Mouse (Mus musculus): ENCODE results near the gene Zbtb21.
"Not testable (repeated sequence)": the region's sequence is repeated elsewhere in the genome, so short reads cannot be mapped to it uniquely, and the experiment has no call there.

Gene Zbtb21

DNA sequence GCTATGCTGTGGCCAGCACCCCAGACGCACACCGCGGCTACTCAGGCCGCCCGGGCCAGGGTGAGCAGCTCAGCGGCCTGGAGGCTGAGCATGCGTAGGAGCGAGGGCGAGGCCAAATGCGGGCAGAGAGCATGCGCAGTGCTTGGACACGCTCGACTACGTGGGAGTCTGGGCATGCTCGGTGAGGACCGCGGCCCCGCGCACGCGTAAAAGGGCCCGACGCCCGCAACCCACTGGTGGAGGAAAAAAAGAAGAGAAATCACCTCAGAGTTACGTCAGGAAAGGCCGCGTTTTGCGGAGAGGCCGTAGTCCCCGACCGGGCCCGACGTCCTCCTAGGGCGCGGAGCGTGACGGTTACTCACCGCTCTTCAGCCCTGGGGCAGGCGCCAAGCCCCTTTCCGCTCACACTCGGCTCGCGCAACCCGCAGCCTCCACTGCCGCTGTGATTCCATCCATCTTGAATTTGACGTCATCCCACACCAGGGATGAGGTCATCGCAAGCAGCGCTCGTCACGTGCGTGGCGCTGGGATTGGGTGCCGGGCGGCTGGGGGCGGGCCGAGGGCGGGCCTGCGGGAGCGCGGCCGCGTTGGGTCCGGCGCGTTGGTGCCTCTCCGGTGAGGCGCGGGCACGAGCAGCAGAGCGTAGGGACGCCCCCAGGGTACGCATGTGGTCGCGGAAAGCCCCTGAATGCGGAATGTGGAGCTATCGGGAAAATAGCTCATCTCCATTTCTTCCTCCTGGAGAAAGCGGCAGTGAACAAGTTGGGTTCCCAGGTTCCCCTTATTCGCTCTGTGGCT, at the start of gene Zbtb21, which contains the start of gene C2cd2:
Zbtb21 (minus strand) TSS at position 472 of the 798 bp plus-strand sequence.
C2cd2 (minus strand) TSS at position 448 of the 798 bp plus-strand sequence.
- DNase-seq (ENCODE audit: low read depth, low spot score), result peak; percentile 98

DNA sequence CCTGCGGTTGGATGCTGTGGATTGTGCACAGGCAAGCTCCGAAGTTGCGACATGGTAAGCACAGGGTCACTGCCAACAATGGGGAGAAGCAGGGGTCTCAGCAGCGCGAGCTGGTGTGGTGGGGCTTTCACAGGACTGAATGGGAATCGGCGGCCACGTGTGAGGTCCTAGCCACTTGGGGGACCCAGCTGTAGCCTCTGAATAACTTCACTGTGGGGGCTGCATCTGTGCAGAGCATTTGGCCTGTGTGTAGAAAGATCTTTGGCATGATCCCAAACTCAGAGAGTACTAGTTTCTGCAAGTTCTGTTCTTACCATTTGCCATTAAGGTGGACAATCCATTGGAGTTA, 34.9 kb upstream of the Zbtb21 start:
- DNase-seq (ENCODE audit: low read depth, low spot score), result not testable (repeated sequence)

DNA sequence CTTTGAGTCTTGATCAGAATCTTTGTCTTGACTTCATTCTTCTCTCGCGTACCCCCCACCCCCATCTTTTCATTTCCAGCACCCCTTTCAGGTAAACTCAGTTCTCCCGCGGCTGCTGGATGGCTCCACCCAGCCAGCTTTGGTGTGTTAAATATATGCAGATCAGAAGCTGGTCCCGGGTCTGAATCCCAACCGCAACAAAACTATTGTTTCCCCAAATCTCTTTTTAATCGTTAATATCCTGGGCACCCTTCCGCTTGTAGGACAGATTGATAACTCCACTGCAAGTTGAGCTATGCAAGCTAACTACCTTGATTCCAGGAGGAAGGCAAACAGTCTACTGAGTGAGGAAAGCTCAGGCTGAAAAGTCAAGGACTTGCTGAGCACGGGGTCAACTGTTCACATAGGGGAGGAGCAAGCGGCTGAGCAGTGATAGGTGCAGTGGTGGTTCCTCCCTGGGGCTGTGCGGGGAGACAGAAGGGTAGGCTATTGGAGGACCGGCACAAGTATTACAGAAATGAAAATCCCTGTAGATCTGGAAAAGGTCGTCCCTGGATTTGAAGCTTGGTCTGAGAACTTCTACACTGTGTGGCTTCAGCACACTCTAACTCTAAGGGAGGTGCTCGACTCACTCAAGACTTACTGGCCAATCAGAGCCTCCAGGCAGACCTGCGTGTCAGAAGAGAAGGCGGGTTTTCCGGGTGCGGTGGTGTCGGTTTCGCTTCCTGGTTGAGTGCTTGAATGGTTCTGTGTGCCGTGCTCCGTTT, 34.4 kb upstream of the Zbtb21 start, which contains the start of gene B230307C23Rik:
B230307C23Rik (plus strand) TSS at position 700 of the 767 bp plus-strand sequence.
- peak; percentile 56 for DNase-seq (ENCODE audit: low read depth, low spot score)

DNA sequence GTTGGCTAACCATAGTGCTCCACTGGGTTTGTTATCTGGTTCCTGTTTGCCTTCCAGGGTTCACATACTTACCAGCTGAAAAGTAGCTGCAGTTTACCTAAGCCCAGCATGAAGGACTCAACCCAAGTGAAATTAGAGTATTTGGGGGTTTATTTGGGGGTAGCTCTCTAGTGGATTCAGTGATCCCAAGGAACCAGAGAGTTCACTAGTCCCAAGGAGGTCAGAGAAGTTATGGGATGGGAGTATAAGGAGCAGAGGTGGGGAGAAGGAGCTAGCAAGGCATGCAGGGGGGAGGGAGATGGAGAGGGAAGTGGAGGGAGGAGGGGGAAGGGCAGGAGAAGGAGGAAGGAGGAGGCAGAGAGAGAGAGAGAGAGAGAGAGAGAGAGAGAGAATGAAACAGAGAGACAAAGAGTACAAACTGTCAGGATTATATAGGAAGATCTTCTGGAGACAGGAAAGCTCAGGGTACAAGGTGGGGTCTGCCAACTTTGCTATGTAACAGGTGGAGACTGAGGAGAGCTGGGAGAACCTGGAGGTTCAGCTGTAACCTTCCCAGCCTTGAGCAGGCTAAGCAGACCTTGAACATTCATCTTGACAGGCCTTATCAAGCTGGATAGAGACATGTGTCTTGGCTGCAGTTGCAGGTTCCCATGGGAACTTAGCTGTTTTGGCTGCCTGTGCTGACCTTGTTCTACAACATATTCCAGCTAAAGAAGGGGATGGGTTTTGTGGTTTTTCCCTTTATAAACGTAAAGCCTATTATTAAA, 33.6 kb upstream of the Zbtb21 start:
- DNase-seq (ENCODE audit: low read depth, low spot score), result no peak

DNA sequence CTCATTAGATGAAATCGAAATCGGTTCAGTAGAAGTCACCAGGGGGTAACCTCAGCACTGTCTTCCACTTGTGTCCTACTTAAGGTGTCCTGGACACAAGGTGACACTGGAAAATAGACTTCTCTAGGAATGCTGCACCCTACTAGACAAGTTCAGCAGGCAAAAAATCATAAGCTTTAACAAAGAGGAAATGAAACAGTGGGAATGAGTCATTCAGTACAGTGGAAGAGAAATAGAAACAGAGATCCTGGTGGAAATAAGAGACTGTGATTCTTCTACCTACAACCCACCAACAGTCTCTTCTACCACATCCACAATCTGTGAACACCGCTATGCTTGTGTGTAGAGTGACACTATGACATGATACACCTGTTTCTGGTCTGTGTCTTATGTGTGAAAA, 30.1 kb upstream of the Zbtb21 start:
- DNase-seq (ENCODE audit: low read depth, low spot score), result not testable (repeated sequence)

DNA sequence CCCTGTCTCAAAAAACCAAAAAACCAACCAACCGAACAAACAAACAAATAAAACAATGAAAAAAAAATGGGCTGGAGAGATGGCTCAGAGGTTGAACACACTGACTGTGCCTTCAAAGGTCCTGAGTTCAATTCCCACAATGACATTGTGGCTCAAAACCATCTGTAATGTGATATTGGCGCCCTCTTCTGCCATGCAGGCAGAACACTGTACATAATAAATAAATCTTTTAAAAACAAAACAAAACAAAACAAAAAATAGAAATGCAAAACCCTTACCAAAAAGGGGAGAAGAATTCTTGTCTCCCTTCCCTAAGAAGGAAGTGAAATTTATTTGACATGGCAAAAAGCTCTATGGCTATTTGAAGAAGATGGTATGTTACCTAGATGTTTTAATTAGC, 29.1 kb upstream of the Zbtb21 start:
- no peak for DNase-seq (ENCODE audit: low read depth, low spot score)

DNA sequence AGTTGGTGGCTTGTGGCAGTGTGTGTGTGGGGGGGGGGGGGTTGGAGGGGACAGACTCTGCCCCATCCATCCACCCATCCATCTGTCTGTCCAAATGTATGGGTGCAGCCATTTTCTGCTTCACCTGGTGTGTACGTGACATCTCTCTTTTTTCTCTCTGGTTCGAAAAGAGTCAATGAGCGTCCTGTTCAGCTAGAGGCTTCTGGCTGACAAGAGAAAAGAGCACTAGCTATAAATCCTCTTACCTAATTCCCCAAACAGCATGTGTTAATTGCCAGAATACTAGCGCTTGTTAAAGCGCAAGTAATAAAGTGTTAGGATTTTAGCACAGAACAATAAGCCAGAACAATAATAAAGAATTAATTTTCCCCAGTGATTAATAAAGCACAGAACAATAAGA, 22.2 kb upstream of the Zbtb21 start:
- no peak for DNase-seq (ENCODE audit: low read depth, low spot score)

DNA sequence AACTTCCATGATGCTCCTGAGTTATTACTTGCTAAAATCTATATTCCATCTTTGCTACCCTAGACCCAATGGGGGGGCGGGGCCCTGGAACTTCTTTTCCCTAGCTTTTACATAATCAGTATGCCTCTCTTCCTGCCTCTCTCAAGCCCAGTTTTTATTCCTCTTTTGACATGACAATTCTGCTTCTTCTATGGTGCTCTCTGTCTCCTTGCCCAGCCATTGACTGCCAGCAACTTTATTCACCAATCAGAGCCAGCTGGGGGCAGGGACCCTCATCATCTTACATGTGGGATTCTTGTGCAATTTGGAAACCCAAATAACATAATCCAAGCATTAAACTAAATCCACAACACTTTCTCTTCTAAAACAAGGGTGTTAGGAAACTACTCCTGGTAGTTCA, 18.9 kb upstream of the Zbtb21 start:
- no peak for DNase-seq (ENCODE audit: low read depth, low spot score)

DNA sequence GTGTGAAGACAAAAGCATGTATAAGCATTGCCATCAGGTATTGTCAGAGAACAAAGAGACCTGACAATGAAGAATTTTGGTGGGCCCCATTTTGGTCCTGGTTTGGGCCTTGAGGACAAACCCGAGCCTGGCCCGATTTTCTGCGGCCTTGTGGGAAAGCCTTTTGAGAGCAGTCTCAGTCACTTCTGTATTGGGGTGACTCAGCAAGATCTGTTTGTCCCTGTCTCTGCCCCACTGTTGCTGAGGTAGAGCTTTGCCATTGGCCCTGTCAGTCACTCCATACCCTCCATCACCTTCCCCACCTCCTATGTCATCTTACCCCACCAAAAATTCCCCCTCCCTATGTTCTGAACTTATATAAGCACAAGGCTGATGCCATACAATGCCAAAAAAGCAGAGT, 15.3 kb upstream of the Zbtb21 start:
- DNase-seq (ENCODE audit: low read depth, low spot score), result no peak

DNA sequence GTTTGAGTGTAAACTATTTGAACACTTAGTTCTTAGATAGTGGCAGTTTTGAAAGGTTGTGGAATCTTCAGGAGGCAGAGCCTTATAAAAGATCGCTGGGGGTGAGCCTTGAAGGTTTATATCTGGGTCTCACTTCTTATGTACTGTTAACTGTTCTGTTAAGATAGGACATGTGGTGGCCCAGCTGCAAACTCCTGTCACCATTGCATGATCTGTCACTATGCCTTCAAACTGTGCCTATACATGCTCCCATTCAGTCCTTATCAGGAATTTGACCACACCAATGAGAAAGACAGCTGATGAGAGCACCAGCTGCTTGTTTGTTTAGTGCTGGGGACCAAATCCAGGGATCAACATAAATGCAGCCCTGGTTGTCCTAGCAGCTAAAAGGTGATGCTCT, 14.9 kb upstream of the Zbtb21 start:
- no peak for DNase-seq (ENCODE audit: low read depth, low spot score)

DNA sequence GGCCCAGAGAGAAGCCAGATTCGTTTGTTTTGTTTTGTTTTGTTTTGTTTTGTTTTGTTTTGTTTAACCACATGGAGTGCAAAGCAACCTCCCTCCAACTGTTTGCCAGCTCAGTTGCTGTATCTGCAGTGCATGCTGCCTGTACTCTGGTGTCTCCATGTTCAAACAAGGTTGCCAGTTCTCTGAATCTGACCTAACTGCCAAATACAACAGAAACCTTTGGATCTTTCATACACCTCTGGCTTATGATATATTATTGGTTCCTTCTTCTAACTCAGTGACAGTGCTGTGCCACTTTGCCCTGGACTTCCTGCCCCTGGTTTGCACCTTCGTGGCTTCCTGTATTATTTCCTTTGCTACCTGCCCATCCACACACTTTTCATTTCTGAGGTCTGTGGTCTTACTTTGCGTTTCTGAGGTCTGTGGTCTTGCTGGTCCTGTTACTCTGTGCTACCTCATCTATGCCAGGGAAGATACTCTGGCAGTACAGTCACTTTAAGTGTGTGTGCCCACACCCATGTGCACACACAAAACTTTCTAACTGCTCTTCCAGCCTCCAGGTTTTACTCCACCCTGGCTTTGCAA, 1.6 kb upstream of the Zbtb21 start:
- DNase-seq (ENCODE audit: low read depth, low spot score), result no peak

DNA sequence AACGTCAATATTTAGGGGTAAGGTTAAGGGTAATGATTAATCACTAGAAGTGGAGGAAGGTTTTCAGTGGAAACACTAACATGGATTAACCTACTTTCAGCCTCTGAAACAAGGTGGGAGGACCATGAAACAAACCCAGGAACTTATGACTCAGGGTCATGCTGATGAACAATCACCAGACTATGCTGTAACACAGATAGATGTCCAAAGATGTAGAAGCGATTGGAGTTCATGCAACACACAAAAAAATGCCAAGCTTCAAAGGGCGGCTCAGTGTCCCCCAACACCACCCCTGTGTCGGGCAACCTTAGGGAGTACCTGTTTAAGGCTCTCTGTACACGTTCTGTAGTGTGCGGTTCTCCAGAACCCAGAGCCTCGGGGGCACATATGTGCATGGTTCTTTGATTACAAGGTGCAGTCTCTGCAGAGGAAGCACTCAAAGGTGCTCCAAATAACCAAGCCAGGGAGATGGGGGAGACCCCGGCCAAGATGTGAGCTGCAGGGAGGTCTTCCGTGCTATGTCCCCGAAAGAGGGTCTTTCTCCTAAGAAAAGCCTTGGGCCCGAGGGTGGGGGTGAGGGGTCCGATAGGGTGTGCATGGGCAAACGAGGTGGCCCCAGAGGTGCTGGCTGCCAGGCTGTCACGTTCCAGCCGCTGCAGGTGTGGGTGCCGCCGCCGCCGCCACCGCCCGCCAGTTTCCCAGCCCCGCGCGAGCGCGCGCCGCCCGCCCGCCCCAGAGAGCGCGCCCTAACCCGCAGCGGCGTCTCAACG, 856 bp downstream of the Zbtb21 start:
- DNase-seq (ENCODE audit: low read depth, low spot score), result no peak

DNA sequence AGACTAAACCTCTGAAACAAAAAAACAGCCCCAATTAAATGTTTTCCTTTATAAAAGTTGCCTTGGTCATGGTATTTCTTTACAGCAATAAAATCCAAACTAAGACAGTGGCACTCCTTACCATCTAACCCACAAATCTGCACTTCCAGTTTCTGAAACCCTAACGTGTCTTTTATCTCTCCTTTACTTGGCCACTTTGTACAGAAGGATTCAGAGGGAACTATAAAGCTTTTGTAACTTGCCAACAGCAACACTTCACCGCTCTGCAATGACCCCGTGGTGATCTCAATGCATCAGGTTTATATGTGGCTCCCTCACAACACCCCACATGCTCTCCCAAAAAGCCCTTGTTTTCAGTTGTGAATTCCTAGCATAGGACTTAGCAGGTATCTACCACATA, 2.1 kb downstream of the Zbtb21 start:
- DNase-seq (ENCODE audit: low read depth, low spot score), result no peak

DNA sequence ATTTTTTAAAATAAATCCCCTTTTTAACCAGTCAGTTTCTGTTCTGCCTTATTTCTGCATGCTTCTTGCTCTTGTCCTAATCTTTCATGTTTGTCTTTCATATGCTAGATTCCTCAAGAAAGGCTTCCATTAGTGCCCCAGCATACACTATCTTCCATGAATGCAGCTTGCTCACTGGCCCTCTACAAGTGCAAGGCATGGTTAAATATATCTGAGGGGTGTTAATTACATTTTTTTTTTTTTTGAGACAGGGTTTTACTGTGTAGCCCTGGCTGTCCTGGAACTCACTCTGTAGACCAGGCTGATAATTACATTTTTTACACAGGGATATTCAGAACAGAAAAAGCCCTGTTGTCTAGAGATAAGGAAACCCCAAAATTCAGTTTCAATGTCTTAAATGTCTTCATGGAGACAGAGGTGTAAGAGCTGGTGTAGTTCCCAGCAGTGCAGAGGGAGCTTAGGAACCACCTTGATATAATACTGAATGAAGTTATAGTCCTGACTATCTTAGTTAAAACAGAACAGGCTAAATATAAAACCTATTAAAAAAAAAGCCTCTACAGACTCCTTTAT, 3.9 kb downstream of the Zbtb21 start:
- no peak for DNase-seq (ENCODE audit: low read depth, low spot score)

DNA sequence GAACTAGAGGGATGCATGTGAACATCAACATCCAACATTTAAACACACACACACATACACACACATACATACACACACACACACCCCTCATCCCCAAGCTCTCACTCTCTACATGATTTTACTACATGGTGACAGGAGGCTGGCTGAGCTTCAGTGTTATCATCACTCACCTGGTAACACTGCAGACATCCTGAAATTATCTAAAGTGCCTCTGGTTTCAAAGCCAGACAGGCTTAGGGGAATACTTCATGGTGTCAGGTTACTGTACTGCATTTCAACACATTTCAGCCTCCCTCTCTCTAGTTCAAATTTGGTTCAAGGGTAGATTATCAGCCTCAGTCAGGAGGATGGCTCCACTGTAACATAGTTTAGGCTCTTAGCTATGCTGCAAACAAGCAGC, 4.8 kb downstream of the Zbtb21 start:
- DNase-seq (ENCODE audit: low read depth, low spot score), result no peak

DNA sequence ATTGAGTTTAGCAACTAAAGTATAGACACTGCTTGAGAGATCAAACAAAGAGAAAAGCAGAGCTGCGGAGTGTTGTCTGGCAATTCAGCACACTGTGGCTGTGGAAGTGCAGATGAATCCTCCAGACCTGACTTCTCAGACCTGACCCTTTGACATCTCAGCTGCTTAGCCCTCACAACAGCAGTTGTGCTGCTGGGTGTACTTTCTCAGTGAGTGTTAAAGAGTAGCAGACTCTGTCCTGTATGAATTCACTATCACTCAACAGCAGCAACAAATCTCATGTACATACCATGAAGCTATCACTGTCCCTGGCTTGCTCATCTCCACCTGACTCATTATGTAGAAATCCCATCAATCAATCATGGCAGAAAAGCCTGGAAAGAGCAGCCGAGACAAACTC, 6.4 kb downstream of the Zbtb21 start:
- no peak for DNase-seq (ENCODE audit: low read depth, low spot score)

DNA sequence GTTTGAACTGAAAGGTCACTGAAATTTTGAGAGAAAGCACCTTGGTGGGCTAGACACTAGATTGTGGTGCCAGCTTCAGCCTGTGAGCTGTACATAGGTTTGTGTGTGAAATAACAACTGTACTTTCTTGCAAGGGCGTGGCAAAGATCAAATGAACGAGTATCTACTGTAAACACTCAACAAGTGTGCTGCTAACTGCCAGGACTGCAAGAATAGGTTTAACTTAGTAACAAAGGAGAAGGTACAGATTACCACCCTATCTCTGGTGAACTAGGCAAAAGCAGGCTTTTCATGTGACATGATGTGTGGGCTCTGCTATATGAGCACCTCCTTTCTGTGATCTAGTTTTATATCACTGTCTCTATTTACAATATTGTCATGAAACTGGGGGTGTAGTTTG, 9.1 kb downstream of the Zbtb21 start:
- DNase-seq (ENCODE audit: low read depth, low spot score), result no peak

DNA sequence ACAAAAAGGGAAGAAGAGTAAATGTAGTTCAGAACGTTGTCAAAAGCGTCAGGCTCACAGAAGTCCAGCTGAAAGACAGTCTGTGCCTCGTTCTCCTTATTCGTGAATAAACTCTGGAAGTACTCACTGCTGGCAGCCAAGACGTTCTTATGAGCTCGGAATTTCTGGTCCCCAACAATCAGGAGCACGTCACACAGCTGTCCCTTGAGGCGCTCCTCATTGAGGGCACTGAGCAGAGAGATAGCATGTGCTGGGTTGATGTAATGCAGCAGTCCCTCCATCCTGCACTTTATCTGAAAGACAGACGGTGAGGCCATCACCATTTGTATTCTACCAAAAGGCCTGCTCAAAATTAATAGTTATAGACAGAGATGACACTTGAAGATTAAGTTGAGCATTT, 9.6 kb downstream of the Zbtb21 start:
- DNase-seq (ENCODE audit: low read depth, low spot score), result no peak

DNA sequence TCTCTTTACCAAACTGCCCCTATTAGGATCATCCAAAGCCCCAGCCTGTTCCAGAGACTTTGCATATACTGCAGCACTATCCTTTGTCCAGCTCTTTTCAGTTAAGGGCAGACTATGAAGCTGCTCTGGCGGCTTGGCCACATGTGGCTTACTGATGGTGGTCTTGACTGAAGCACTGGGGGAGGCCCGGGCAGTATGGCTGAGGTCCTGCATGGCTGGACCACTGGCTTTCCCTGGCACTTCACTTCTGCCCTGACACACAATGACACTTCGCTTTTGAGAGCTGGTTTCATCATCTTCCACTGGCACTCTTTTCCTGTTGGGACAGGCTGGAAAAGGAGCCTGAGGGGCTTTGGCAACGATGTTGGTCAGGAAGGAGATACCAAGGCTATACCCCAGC, 10.1 kb downstream of the Zbtb21 start:
- no peak for DNase-seq (ENCODE audit: low read depth, low spot score)

DNA sequence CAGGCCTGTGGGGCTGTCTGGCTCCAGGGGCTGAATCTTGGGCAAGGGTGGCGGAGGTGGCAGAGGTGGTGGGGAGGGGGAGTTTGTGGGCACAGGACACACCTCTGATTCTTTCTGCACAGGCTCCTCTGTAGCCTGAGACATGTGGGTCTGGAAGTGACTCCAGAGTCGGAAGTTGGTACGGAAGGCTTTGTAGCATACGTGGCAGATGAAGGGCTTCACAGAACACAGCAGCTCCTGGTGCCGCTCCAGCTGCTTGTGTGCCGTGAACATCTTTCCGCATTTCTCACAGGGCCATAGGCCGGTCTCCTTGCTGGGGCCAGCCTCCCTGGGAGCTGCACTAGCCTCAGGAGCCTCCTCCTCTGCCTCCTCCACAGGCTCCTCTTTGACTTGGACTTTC, 12.4 kb downstream of the Zbtb21 start:
- DNase-seq (ENCODE audit: low read depth, low spot score), result no peak

DNA sequence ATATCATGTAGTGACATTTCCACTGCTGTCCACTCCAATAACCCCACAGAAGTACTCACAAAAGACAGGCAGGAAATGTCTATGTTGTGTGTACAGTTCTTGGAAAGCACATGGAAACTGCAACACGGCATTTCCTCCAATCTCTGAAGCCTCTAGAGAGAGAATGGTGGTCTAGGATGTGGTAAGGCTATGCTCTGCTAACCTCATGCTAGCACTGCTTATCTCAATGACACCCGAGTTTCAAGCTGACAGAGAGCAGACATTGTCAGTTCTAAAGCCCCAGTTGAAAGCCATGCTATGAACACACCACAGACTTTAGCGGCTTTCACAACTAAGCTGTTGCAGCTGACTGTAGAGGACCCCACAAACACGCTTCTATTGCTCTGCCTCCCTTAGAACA, 13.6 kb downstream of the Zbtb21 start:
- no peak for DNase-seq (ENCODE audit: low read depth, low spot score)

Measured in retina, postnatal 7 days (tissue).